Mouse (Mus musculus) lung, postnatal 0 days (tissue): Measurements from ENCODE around the gene 1110032A03Rik. TPM values are rescaled to one million over a fixed set of nuclear protein-coding genes. Genes with fewer than 3 reads are reported as not detected.

Experiments used
- ATAC-seq: fragments of 200-750 bp; cut with Nextera tagmentation; 2 replicates; pipeline ENCODE4 v1.8.0; 2017; ENCODE audit warnings: moderate library complexity
- DNase-seq: peaks from one replicate; pipeline ENCODE4 v3.0.0-alpha.2; 2016; ENCODE audit warnings: low spot score
- H3K27ac ChIP-seq: fragments of 300-500 bp; sonication (generic); 2 replicates; pipeline ENCODE4 v1.5.1; 2014; ENCODE audit warnings: antibody characterized with exemption, mild to moderate bottlenecking, low read length, mixed read lengths
- H3K27me3 ChIP-seq: fragments of 300-500 bp; sonication (generic); replicated peaks from 2 replicates; pipeline ENCODE4 v1.6.1; 2014; ENCODE audit warnings: low read length, mixed read lengths; ENCODE audit not compliant: insufficient read depth
- H3K36me3 ChIP-seq: fragments of 300-500 bp; sonication (generic); 2 replicates; pipeline ENCODE4 v1.6.1; 2014; ENCODE audit warnings: low read length, mixed read lengths; ENCODE audit not compliant: insufficient read depth
- H3K4me1 ChIP-seq: fragments of 300-500 bp; sonication (generic); 2 replicates; pipeline ENCODE4 v1.6.1; 2014; ENCODE audit warnings: antibody characterized with exemption, low read depth, low read length, mixed read lengths; ENCODE audit not compliant: insufficient read depth
- H3K4me2 ChIP-seq: fragments of 300-500 bp; sonication (generic); replicated peaks from 2 replicates; pipeline ENCODE4 v1.6.1; 2014; ENCODE audit warnings: low read depth, mild to moderate bottlenecking, low read length, moderate library complexity, mixed read lengths
- H3K4me3 ChIP-seq: fragments of 300-500 bp; sonication (generic); 2 replicates; pipeline ENCODE4 v1.5.1; 2014; ENCODE audit warnings: low read depth, low read length
- H3K9ac ChIP-seq: fragments of 300-500 bp; sonication (generic); replicated peaks from 2 replicates; pipeline ENCODE4 v1.6.1; 2014; ENCODE audit warnings: low read depth, mild to moderate bottlenecking
- H3K9me3 ChIP-seq: fragments of 300-500 bp; sonication (generic); 2 replicates; pipeline ENCODE4 v1.6.1; 2016; ENCODE audit warnings: low read length, mixed read lengths
- CTCF ChIP-seq: IDR thresholded peaks from 2 replicates; pipeline ENCODE4 v1.5.1; 2016; ENCODE audit warnings: antibody characterized with exemption, mild to moderate bottlenecking
- EP300 ChIP-seq: IDR thresholded peaks from 2 replicates; pipeline ENCODE4 v1.6.1; 2016; ENCODE audit warnings: antibody characterized with exemption, mild to moderate bottlenecking, control low read depth
- WGBS: fragments of 180-500 bp; shearing (Covaris S2); extraction: QIAGEN DNeasy Blood & Tissue Kit; methylation state at CpG from one replicate; pipeline ENCODE4 v1.1.7; 2014; 5-methylcytosine and 5-hydroxymethylcytosine counted together
- polyA plus RNA-seq: library from polyadenylated mRNA; unstranded; fragments of >200 nt; fragmentation: Nextera tagmentation; extraction: Ambion mirVana; gene quantifications from 2 replicates; pipeline ENCODE4 v1.2.1, GENCODE M21; 2015

The 1110032A03Rik gene
- polyA plus RNA-seq, 1 experiment from 2014 or later = 79.8 TPM

DNA sequence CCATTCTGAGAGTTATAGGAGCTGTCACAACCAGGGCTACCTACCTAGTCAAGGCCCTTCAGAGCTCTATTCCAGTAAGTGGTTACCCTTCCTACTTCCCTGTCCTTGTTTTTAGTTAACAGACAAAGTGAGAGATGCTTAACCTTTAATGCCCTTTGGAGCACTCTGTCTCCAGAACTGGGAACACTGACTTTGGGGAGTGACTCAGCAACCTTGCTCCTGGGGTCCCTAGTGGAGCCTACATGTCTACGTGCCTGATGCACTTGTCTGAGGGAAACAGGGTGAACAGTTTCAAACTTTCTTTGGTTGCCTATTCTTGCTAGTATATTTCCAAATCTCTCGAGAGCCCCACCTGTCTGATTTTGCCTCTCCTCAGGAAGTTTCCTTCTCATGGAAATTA lies 32.6 kb downstream of the 1110032A03Rik start:
- H3K9ac ChIP-seq = no peak overlapping the region
- H3K36me3 ChIP-seq = no peaks in the 10 kb centered on the region
- no peak for DNase-seq
- WGBS = 46% methylated on average over 2 of the region's 2 CpGs
- no peaks in the 10 kb centered on the region for H3K9me3 ChIP-seq
- H3K27ac ChIP-seq = 0 out of 2 replicates have a peak overlapping the region, but pooled peaks have one; percentile 1
- TF ChIP-seq EP300 (no peak), CTCF (no peak)
- H3K4me1 ChIP-seq = no peaks in the 10 kb centered on the region
- H3K4me3 ChIP-seq = no peak overlapping the region
- no peak for ATAC-seq
- no peak overlapping the region for H3K4me2 ChIP-seq
- H3K27me3 ChIP-seq = no peaks in the 10 kb centered on the region

DNA sequence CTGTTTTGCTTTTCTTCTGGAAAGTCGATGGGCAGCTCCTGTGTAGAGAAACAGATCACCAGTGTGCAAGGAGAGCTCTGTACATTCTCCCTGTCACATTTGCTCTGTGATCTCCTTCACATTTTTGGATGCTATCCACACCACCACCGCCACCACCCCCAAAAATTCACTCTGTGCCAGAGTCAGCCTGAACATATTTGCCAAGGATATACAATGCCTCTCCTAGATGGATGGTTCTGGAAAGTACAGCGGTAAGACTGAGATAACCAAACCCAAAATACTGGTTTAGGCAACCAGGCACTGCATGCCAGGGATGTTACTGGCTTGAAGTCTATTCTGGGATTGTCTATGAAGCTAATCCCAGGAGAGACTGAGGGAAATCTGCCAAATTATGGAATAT lies 33.1 kb downstream of the 1110032A03Rik start:
- Histone ChIP-seq H3K9me3 (no peaks in the 10 kb centered on the region), H3K9ac (no peak overlapping the region), H3K4me1 (no peaks in the 10 kb centered on the region), H3K4me2 (no peak overlapping the region), H3K36me3 (no peaks in the 10 kb centered on the region), H3K27ac (peak overlapping the region; percentile 1; the same call in 1 of the 2 replicates), H3K27me3 (no peaks in the 10 kb centered on the region), H3K4me3 (no peak overlapping the region)
- DNase-seq (no peak), ATAC-seq (no peak)
- WGBS = 77% methylated on average over 3 of the region's 3 CpGs
- no peak for TF ChIP-seq CTCF
- no peak for TF ChIP-seq EP300

DNA sequence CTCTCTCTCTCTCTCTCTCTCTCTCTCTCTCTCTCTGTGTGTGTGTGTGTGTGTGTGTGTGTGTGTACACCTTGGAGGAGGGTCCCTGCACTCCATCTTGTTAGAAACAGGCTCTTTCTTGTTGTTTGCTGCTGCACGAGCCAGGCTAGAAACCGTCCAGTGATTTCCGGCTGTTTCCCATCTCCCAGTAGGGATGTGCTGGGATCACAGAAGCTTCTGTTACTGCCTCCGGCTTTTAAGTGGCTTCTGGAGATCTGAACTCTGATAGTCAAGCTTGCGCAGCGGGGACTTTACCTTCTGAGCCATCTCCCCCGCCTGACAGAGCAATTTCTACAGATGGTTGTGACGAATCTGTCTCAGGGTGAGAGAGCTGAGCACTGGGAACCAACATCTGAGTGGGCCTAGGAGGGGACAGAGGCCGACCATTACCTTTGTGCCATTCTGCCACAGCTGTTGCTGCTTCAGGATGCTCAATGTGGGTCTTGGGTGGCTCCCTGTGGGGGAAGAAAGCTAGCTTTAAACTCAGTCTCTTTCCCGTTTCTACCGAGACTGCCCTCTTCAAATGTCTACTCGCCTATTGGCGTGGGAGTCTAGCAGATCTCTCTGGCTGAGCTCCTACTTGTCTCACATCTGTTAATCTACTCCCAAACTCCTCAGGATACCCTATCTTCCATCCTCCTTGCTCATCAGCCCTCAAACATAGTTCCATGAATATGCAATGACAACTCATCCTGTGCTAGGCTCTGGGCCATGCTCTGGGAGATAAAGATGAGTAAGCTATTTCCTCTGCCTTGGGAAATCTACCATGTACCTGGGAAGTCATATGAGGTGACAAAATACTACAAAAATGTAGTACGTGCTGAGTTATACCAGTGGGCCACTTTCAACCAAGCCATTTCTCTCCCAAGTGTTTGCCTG lies 34.2 kb downstream of the 1110032A03Rik start:
- Histone ChIP-seq H3K27me3 (no peaks in the 10 kb centered on the region), H3K27ac (no peak overlapping the region), H3K4me3 (no peak overlapping the region), H3K36me3 (no peaks in the 10 kb centered on the region), H3K9ac (no peak overlapping the region), H3K4me2 (no peak overlapping the region), H3K4me1 (no peaks in the 10 kb centered on the region), H3K9me3 (no peaks in the 10 kb centered on the region)
- DNase-seq (no peak), ATAC-seq (no peak)
- TF ChIP-seq EP300 = no peak
- no peak for TF ChIP-seq CTCF
- WGBS = 84% methylated on average over 14 of the region's 14 CpGs

DNA sequence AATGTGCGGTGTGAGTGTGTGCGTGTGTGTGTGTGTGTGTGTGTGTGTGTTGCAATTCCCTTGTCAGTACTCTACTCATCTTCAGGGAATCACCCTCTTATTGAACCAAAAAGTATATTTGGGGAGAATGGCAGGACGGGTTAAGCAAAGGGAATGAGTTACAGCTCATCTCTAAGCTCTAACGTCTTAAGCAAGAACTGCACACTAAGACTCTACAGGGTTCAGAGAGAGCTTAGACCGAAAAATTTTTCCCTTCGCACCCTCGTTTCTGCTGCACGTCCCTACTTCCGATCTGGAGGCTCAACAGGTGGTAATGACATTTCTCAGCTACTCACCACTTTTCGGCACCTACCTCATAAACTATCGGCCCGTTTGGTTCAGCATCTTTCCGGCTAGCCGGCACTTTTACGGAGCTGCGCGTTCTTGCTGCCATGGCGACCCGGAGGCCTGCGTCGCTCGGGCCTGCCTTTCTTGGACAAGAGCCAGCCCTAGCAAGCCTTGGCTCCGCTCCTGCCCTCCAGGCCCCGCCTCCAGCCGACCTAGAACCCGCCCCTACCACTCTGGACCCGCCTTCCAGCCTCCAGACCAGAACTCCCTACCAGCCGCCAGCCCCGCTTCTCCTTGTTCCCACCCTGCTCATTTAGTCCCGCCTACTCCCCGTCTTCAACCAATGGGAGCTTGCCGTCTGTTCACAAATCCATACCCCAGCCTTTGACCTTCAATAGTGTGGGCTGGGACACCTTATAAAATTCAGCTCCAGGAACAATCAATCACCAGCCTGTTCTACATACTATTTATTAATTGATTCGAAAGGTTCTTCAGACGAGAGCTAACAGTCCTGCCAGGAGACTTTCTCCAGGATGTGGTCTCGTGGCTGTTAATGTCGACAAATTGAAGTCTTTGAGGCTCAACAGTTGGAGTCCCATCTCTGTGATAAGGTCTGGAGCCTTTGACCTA lies 36.1 kb downstream of the 1110032A03Rik start, which contains the start of gene Dixdc1:
Gene Dixdc1 (minus strand): TSS at position 604 of the 957 bp plus-strand sequence.
- ATAC-seq = peak; percentile 98
- Histone ChIP-seq H3K9me3 (no peaks in the 10 kb centered on the region), H3K36me3 (no peaks in the 10 kb centered on the region), H3K27me3 (no peaks in the 10 kb centered on the region), H3K9ac (no peak within 1 kb of the TSS), H3K4me2 (peak within 1 kb of the TSS; percentile 44), H3K27ac (no peak within 1 kb of the TSS), H3K4me1 (no peaks in the 10 kb centered on the region), H3K4me3 (no peak within 1 kb of the TSS)
- peak; percentile 96 for DNase-seq
- WGBS = 12% methylated on average over 36 of the region's 36 CpGs
- no peak for TF ChIP-seq CTCF
- TF ChIP-seq EP300 = no peak

DNA sequence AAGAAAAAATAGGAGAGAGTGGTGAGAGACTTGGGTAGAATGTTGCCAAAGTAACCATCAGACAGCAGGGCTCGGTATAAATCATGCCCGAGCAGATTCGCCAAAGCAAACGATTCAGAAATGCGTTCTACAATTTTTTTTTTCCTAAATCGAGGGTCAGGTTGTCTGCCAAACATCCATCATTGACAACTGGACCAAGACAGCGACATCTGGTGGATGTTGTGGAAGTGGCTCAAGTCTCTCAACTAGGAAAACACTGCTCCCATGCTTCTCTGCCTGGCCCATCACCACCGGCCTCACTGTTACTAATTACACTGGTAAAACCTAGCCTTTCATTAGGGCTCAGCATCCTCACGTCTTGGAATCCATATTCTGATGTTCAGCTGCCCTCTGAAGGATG lies 40.3 kb downstream of the 1110032A03Rik start:
- peak; percentile 89 for TF ChIP-seq CTCF
- no peak for TF ChIP-seq EP300
- no peaks in the 10 kb centered on the region for H3K9me3 ChIP-seq
- H3K36me3 ChIP-seq = no peaks in the 10 kb centered on the region
- DNase-seq (peak; percentile 71), ATAC-seq (no peak)
- H3K4me2 ChIP-seq = no peak overlapping the region
- no peak overlapping the region for H3K4me3 ChIP-seq
- no peak overlapping the region for H3K9ac ChIP-seq
- H3K4me1 ChIP-seq = no peaks in the 10 kb centered on the region
- no peak overlapping the region for H3K27ac ChIP-seq
- 5% methylated on average over 9 of the region's 9 CpGs for WGBS
- H3K27me3 ChIP-seq = no peaks in the 10 kb centered on the region

DNA sequence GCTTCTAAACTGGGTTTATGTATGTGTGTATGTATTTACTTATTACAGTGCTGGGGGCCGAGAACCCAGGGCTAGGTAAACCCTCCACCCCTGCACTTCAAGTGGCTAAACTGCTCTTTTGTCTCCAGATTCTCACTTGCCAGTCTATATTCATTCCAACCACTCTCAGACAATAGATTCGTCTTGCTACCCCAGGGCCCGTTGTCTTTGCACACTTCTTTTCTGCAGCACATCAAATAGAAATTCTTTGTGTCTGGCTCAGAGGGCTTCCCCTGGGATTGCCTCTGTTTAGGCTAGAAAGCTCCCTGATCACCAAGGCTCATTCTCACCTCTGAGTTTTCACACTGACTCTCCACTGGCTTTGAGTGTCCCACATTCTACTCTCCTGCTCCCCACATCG lies 42.8 kb downstream of the 1110032A03Rik start:
- DNase-seq = no peak
- H3K9me3 ChIP-seq = no peaks in the 10 kb centered on the region
- no peak for ATAC-seq

More for the DNA sequence above, 42.8 kb downstream of the 1110032A03Rik start:
- Histone ChIP-seq H3K27me3 (no peaks in the 10 kb centered on the region), H3K36me3 (no peaks in the 10 kb centered on the region), H3K4me1 (0 out of 2 replicates have a peak, but pooled peaks cover under 1% of the 10 kb centered on the region), H3K4me2 (no peak overlapping the region), H3K27ac (no peak overlapping the region), H3K4me3 (no peak overlapping the region), H3K9ac (no peak overlapping the region)
- 30% methylated on average over 4 of the region's 4 CpGs for WGBS
- TF ChIP-seq EP300 (no peak), CTCF (no peak)
